Mouse (Mus musculus) T-helper 17 cell (primary cell): ENCODE data around the gene Cebpe.

Source experiments
- in situ Hi-C, 2 experiments: fragments of 300-600 bp; cut with MboI, MseI; formaldehyde crosslinking; loops; 1 replicate in 1 of 2; 2 replicates in 1 of 2; pipeline ENCODE4 v1.15.1; 2025; ENCODE audit warnings: high pct_unique_total_duplicates in 2 of 2

Cebpe gene

GRCm38 (mm10) chr14:54724049-54724448, 12.1 kb upstream of the Cebpe start:
- in situ Hi-C loops: no loop called here

- in situ Hi-C loops: no loop called here
Observed at GRCm38 (mm10) chr14:54721711-54722110, 9.7 kb upstream of the Cebpe start.

DNA sequence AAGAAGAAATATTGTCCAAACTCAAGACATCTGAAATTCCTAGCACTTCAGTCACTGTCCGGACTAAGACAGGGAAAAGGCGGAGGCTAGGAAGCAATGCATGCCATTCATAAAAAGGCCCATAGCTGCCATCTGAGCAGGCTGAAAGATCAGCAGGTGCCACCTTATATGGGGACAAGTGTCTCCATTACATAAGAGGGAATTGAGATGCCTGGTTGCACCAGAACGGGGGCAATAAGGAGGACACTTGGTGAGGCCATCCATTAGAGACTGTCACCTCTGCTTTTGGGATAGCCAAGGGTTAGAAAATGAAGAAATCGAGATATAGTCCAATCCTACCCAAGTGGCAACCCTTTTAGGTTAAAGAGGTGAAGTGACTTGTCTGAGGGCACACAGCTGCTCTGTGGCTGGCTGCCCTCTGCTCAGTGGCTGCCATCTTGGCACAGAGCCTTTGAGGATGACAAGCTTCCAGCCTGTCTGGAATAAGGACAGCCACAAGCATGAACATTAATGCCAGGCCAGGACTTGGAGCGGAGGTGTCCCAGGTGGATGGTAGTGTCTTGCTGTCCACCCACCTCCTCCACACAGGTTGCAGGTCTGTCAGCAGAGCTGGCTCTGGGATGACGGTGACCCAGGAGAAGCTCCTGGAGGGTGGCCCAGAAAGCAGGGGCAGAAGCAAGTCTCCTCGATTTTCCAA, 8.8 kb upstream of the Cebpe start:
- in situ Hi-C loops: no loop called here

DNA sequence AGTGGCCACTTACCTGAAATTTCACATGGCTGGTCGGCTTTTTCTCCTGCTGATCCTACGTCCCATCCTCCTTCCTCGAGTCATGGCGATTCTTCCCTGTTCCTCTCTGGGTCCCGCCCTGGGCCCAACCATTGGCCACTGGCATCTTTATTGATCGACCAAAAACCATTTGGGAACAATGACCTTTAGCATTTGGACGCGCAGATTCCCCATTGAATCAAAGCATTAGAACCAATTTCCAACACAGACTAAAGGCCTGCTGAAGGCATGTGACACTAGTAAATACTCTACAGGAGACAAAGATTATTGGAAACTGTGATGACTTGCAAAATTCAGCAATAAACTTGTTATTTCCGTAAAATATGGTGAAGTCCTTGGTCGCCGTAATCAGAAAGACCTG, 8.1 kb upstream of the Cebpe start:
- in situ Hi-C loops: no loop called here

DNA sequence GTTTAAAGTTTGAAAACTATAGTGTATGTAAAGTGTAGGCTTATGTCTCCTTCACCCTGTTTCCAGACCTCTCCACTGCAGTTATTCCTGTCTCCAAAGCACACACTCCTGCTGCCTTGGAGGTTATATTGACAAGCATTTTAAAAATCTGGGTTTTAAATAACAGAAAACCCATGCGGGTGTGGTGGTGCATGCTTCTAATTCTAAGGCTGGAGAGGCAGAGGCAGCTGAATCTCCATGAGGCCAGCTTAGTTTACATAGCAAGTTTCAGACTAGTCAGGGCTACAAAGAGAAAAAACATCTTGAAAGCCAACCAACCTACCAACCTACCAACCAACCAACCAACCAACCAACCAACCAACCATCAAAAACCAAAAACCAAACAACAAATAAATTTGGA, 3.4 kb upstream of the Cebpe start:
- in situ Hi-C loops: loop anchor here in 1 of 2 experiments (5.0 kb wide), 1 partner anchor 72 kb away; no protein-coding TSS in a partner anchor

DNA sequence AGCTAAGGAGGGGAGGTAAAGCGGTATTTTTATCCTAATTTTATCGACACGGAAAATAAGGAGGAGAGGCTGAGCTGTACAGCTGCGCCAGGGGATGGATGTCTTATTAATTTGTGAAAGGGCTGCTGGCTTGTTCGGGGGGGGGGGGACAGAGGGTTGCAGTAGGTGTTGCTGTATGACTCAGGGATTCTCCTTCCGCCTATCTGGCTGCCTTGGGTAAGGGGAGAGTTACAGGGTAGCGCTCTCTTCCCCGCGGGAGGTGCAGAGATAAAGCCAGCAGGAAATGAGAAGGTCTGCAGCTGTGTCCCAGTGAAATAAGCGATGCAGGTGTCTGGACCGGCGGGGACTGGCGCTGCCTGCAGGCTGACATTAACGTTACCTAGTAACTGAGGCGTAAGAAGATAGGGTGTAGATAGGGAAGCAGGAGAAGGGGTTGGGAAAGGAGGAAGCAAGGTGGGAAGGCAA, 2.7 kb upstream of the Cebpe start:
- in situ Hi-C loops: loop anchor here in 1 of 2 experiments (5.0 kb wide), 1 partner anchor 73 kb away; no protein-coding TSS in a partner anchor

- in situ Hi-C loops: no loop called here
Observed at GRCm38 (mm10) chr14:54714121-54714520, 2.1 kb upstream of the Cebpe start.

DNA sequence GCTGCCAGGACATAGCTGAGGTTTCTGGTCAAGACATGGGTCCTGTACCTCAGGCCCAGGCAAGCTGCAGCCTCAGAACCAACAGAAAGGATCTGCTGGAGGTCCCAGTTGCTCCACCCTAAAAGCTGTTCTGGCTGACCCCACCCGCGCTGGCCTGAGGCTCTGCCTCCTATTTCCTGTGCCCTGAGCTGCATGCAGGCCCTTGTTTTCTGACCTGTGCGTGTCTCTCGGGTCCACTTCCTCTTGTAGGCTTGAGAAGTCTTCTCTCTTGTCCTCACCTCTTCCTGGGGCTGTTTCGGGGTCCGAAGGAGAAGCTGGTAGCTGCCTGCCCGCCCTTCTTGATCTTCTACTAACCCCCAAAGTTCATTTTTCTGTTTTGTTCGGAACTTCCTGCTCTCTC, 887 bp upstream of the Cebpe start:
- in situ Hi-C loops: no loop called here

GRCm38 (mm10) chr14:54709054-54709453, 2.9 kb downstream of the Cebpe start:
- in situ Hi-C loops: loop anchor here in 1 of 2 experiments (5.0 kb wide), 1 partner anchor 78 kb away; no protein-coding TSS in a partner anchor

DNA sequence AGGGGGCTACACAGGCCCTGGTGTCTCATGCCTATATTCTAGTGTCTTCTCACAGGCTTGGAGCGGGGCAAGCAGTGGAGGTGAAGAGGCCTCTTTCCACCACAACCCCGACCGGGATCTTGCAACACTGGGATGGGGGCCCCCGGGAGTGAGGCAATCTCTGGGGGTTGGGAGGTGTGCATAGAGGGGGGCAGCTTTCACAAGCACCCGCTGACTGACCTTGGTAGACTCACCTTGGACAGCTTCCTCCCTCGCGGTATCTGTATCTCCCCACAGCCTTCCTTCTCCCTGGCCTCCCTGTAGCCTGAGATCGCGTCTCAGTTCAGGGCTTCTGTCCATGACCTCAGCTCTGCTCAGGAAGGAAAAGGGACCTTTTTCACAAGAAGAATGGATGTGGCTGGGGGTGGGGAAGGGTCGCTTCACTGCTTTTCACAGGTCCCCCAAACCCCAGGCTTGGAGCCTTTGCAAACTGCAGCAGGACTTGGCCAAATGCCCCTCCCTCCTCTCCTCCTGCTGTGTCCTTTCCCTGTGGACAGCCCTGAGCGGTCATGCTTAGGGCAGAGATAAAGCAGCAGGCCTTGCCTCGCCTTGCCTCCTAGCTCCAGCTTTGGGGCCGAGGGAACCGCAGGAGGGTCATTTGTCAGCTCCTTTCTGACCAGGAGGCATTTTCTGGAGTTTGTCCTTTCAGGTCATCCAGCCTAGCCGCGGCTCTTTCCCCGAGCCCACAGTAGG, 5.2 kb downstream of the Cebpe start:
- in situ Hi-C loops: loop anchor here in 1 of 2 experiments (5.0 kb wide), 1 partner anchor 81 kb away; no protein-coding TSS in a partner anchor

- in situ Hi-C loops: loop anchor here in 1 of 2 experiments (5.0 kb wide), 1 partner anchor 81 kb away; no protein-coding TSS in a partner anchor
Observed at GRCm38 (mm10) chr14:54705844-54706243, 6.1 kb downstream of the Cebpe start.

DNA sequence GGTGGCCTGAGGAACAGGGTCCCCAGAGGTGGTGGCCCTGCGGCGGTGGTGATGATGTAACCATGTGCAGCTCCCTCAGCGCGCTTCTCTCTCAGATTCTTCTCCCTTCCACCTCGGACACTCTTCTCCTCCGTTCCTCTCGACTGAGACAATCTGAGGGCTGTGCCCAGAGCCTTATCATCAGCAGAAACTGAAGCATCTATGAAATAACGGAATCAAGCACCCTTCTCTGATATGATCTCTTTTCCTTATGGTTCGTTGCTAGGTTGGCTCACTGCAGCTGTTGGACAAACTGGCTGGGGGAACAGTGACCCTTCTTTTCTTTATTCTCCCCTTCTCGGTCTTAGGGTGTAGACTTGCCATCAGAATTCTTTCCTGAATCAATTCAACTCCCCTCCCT, 8.8 kb downstream of the Cebpe start:
- in situ Hi-C loops: no loop called here

DNA sequence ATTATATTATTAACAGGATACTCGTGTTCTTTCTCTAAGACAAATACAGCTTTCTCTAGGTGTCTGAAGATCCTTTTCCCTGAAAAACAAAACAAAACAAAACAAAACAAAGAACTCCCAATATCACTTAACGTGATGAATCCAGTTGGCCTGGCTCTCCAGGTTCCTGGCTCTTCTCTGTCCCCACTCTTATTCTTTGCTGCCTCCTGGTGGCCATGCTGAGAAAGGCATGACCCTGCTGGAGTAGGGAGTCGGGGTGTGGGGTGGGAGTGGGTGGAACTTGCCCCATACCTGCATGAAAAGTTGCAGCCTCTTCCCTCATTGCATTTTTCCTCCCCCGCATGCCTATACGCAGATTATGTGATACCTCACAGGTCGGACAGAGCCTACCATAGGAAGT, 10.7 kb downstream of the Cebpe start:
- in situ Hi-C loops: no loop called here

- in situ Hi-C loops: no loop called here
Observed at GRCm38 (mm10) chr14:54699586-54699985, 12.4 kb downstream of the Cebpe start.

GRCm38 (mm10) chr14:54698733-54699132, 13.2 kb downstream of the Cebpe start, which contains the start of gene Gm29776:
TSS of gene Gm29776 (minus strand) at chr14:54698833.
- in situ Hi-C loops: no loop called here

DNA sequence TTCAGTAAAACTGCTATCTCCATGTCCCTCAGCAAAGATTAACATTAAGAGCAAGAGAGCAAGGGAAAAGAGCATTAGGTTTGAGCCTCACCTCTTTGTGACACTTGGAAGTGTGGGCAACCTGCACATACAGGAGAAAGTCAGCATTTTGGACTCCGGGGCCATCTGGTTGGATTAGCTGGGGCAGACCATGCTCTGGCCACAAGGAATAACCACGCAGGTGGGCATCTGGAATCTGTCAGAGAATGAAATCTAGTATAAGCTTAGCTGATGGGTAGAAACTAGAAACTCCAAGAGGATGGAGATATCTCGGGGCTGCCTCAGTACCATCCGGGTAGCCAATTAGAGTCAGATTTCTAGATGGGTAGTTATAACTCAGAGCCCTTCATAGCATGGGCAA, 15.2 kb downstream of the Cebpe start:
- in situ Hi-C loops: no loop called here

DNA sequence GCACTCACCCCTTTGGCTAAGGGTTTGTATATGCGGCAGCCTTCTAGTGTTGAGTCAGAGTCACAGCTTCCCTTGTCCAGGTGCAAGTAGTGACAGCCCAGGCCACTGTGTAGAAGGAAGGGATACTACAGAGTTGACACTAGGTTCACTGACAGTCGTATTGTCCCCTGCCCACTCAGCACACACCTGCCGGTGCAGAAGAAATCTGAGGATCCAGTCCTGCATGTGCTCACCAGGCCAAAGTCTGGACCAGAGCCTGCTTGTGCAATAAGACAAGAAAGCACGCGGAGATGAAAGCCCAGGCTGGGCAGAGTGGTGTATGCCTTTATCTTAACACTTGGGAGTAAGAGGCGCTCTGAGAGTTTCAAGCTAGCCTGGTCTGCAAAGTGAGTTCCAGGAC, 16.9 kb downstream of the Cebpe start:
- in situ Hi-C loops: no loop called here

DNA sequence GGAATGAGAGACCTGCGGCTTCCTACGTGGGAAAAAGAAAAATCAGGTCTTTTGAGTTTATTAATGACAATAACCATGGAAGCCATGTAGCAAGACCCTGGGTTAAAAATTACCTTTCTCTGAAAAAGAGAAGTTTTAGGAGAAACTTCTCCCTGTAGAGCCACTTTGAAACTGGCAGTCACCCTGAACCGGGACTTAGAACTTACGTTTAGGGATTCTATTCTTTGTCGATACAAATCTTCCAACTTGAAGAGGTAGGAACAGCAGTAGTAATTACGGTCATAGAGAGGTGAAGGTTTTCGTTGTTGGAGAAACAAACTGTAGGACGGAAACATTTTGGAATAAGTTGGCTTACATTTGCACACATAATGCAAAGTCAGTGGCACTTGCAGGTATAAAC, 24.7 kb downstream of the Cebpe start:
- in situ Hi-C loops: no loop called here

DNA sequence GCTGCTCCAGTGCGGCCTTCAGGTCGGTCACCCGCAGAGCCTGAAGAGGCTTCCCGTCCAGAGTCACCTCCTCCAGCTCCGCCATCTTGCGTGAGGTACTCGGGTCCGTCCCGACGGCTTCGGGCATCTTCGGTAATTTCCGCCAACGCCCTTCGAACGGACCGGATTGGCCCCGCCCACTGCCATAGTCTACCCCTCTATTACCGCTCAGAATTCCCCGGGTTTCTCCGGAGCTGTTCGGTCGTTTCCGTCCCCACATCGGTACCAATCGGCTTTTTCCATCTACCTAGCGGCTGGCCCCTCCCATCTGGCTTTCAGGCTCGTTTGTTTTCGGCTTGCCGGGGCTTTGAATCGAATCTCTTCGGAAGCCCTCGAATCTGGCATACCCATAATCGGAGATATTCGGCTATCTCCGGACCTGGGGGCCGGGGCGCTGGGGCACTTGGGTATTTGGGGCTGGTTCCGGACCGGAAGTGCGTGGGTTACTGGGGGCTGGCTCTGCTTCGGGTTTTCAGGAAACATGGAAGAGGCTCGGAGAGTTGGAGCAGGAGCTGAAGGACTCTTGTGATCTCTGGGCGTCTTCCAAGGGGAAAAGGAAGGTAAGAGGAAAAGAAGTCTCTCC, 25.3 kb downstream of the Cebpe start, which contains the start of gene Acin1:
Gene Acin1 (minus strand): TSS at position 410 of the 622 bp plus-strand sequence.
- in situ Hi-C loops: no loop called here

DNA sequence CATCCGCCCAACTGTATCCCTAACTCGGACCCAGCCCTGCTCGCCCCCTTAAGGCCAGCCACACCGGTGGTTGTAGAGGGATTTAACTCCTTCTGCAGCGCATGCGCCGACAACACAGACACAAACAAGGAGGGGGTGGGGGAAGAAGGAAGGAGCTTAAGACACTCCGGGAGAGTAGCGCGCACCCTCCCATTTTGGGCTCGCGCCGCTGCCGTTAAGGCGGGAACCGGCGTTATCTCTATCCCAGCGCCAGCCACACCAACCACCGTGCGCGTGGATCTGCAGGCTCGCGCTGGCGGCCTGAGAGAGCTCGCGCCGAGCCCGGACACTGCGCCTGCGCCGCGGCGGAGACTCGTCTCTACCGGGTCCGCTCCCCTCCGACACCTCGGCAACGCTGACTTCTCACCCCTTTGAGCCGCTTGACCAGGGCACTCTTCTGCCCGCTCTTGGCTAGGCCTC, 25.9 kb downstream of the Cebpe start, which contains the start of gene 1700123O20Rik:
Gene 1700123O20Rik (plus strand): TSS at position 154 of the 459 bp plus-strand sequence.
- in situ Hi-C loops: no loop called here

GRCm38 (mm10) chr14:54685471-54685870, 26.5 kb downstream of the Cebpe start:
- in situ Hi-C loops: no loop called here

DNA sequence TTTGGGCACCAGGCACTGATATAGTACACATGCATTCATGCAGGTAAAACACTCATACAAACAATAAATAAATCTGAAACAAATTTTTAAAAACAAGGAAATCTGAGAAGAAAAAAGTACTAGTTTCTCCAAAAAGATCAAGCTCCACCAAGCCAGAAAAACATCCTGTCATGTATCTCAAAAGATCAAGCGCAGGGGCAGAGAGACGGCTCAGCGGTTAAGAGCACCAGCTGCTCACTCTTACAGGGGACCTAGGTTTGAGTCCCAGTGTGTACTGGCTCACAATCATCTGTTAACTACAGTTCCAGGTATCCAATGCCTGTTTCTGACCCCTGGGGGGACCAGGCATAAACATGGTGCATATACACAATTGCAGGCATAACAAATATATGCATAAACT, 29.6 kb downstream of the Cebpe start:
- in situ Hi-C loops: loop anchor here in 1 of 2 experiments (5.0 kb wide), 1 partner anchor 35 kb away; no protein-coding TSS in a partner anchor
